Mouse (Mus musculus) liver, embryonic 16.5 days (tissue): Measurements from ENCODE around the gene Prim1. TPM values are rescaled to one million over a fixed set of nuclear protein-coding genes. Genes with fewer than 3 reads are reported as not detected.

Experiments
- ATAC-seq: fragments of 200-750 bp; cut with Nextera tagmentation; 2 replicates; pipeline ENCODE4 v1.8.0; 2017; ENCODE audit warnings: low read depth, mild to moderate bottlenecking, moderate number of reproducible peaks, moderate library complexity
- H3K27ac ChIP-seq: fragments of 300-500 bp; sonication (generic); 2 replicates; pipeline ENCODE4 v1.5.1; 2014; ENCODE audit warnings: mild to moderate bottlenecking, low read length
- H3K27me3 ChIP-seq: fragments of 300-500 bp; sonication (generic); 2 replicates; pipeline ENCODE4 v1.6.1; 2014; ENCODE audit warnings: low read depth, low read length, mixed read lengths; ENCODE audit not compliant: control insufficient read depth, insufficient read depth
- H3K36me3 ChIP-seq: fragments of 300-500 bp; sonication (generic); 2 replicates; pipeline ENCODE4 v1.6.1; 2014; ENCODE audit warnings: mild to moderate bottlenecking; ENCODE audit not compliant: control insufficient read depth, insufficient read depth
- H3K4me1 ChIP-seq: fragments of 300-500 bp; sonication (generic); 2 replicates; pipeline ENCODE4 v1.6.1; 2014; ENCODE audit warnings: low read depth, low read length, mixed read lengths; ENCODE audit not compliant: control insufficient read depth
- H3K4me2 ChIP-seq: fragments of 300-500 bp; sonication (generic); 2 replicates; pipeline ENCODE4 v1.6.1; 2014; ENCODE audit warnings: low read depth, low read length, mixed read lengths
- H3K4me3 ChIP-seq: fragments of 300-500 bp; sonication (generic); 2 replicates; pipeline ENCODE4 v1.5.1; 2014; ENCODE audit warnings: low read depth, mild to moderate bottlenecking, low read length
- H3K9ac ChIP-seq: fragments of 300-500 bp; sonication (generic); 2 replicates; pipeline ENCODE4 v1.6.1; 2014; ENCODE audit warnings: low read depth, low read length
- H3K9me3 ChIP-seq: fragments of 300-500 bp; sonication (generic); replicated peaks from 2 replicates; pipeline ENCODE4 v1.6.1; 2016; ENCODE audit warnings: low read length; ENCODE audit not compliant: control insufficient read depth
- WGBS: fragments of 180-500 bp; shearing (Covaris S2); extraction: QIAGEN DNeasy Blood & Tissue Kit; methylation state at CpG from one replicate; pipeline ENCODE4 v1.1.7; 2014; ENCODE audit not compliant: insufficient replicate concordance; 5-methylcytosine and 5-hydroxymethylcytosine counted together
- polyA plus RNA-seq: library from polyadenylated mRNA; unstranded; fragments of >200 nt; fragmentation: Nextera tagmentation; extraction: Ambion mirVana; gene quantifications from 2 replicates; pipeline ENCODE4 v1.2.1, GENCODE M21; 2015

The Prim1 gene
- polyA plus RNA-seq, 1 experiment from 2014 or later = 60.8 TPM

DNA sequence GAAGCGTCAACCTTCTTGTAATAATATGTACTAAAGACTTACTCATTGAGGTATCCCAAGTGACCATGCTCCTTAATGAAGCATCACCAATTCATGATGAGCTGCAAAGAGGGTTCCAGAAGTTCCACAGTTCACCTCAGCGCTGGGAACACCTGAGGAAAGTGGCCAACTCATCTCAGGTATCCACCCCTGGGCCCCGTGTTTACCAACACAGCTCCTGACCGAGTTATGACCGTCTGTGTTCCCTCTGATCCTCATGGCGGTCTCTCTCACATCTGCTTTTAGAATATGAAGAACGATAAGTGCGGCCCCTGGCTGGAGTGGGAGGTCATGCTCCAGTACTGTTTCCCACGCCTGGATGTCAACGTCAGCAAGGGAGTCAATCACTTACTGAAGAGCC, 8.5 kb downstream of the Prim1 start:
- Histone ChIP-seq H3K9ac (no peak overlapping the region), H3K36me3 (peaks cover 63% of the 10 kb centered on the region), H3K9me3 (no peaks in the 10 kb centered on the region), H3K4me2 (no peak overlapping the region), H3K27ac (no peak overlapping the region), H3K27me3 (no peaks in the 10 kb centered on the region), H3K4me3 (no peak overlapping the region), H3K4me1 (no peaks in the 10 kb centered on the region)
- no peak for ATAC-seq
- 92% methylated on average over 10 of the region's 10 CpGs for WGBS

GRCm38 (mm10) chr10:128029931-128030330, 15.0 kb downstream of the Prim1 start:
- peaks cover 43% of the 10 kb centered on the region for H3K36me3 ChIP-seq
- H3K4me2 ChIP-seq = no peak overlapping the region
- no peaks in the 10 kb centered on the region for H3K9me3 ChIP-seq
- no peak overlapping the region for H3K4me3 ChIP-seq
- H3K9ac ChIP-seq = no peak overlapping the region
- no peak for ATAC-seq
- H3K27me3 ChIP-seq = no peaks in the 10 kb centered on the region
- H3K27ac ChIP-seq = no peak overlapping the region
- 81% methylated on average over 7 of the region's 7 CpGs for WGBS
- peaks cover 5% of the 10 kb centered on the region for H3K4me1 ChIP-seq

DNA sequence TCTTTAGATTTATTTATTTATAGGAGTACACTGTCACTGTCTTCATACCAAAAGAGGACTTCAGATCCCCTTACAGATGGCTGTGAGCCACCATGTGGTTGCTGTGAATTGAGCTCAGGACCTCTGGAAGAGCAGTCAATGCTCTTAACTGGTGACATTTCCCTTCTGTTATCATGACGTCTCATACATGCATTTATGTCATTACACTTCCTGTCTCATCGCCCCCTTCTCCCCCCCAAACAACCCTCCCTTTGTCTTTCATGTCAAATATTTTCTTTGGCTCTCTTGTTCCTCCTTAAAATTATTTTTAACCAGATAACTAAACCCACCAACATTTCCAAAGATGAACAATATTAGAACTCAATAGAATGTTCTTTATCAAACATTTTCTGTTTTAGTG, 15.9 kb downstream of the Prim1 start:
- Histone ChIP-seq H3K4me2 (no peak overlapping the region), H3K4me1 (peaks cover 6% of the 10 kb centered on the region), H3K27me3 (no peaks in the 10 kb centered on the region), H3K36me3 (peaks cover 37% of the 10 kb centered on the region), H3K9ac (no peak overlapping the region), H3K9me3 (no peaks in the 10 kb centered on the region), H3K4me3 (no peak overlapping the region), H3K27ac (no peak overlapping the region)
- no peak for ATAC-seq
- WGBS = 21% methylated on average over 2 of the region's 2 CpGs

DNA sequence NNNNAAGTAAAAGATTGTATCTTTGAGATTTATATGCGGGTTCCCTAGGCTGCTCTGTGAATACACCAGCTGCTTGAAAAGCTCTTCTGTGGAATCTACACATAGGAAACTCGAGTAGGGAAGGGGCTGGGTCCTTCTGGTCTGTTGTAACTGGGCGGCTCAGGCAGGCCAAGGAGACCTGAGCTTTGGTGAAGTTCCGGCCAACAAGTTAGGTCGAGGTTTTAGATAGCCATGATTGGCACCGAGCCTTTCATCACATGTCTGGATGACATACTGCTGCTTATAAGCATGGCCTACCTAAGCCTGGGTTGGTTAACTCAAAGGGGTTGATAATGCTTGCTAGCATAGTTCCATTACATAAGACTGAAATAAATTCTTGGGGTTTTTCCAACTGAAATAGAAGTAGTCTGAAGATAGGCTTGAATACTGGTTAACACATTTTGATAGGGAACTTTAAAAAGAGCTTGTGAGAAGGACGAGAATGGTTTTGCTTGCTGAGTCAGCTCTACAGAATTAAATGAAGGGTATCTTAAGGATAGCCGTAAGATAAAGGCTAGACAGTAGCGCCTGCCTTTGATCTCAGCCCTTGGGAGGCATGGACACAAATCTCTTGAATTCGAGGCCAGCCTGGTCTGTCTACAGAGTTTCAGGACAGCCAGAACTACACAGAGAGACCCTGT, 21.9 kb downstream of the Prim1 start:
- Histone ChIP-seq H3K9ac (peak overlapping the region; percentile 95), H3K9me3 (no peaks in the 10 kb centered on the region), H3K36me3 (peaks cover 18% of the 10 kb centered on the region), H3K27me3 (no peaks in the 10 kb centered on the region), H3K4me2 (peak overlapping the region; percentile 73), H3K4me3 (peak overlapping the region; percentile 87), H3K27ac (peak overlapping the region; percentile 93), H3K4me1 (peaks cover 41% of the 10 kb centered on the region)
- 1% methylated on average over 10 of the region's 10 CpGs for WGBS
- peak; percentile 10; the same call in 1 of the 2 replicates for ATAC-seq

DNA sequence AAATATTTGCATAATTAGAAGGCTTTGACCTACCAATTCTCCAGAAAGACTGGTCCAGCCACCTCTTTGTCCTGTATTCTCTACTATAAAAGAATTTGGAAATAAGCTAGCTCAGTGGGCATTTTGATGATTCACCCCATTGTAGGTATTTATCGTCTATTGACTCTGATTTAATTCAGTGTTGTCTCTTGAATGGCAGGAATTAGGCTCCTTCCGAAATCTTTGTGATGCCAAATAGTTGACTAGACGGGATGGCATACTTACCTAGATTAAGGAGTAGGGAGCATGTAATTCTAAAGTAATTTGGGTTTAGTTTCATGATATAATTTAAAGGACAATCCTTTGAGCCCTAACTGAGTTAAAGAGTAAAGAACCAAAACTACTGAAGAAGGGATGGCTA, 23.0 kb downstream of the Prim1 start:
- Histone ChIP-seq H3K4me1 (peaks cover 41% of the 10 kb centered on the region), H3K27me3 (no peaks in the 10 kb centered on the region), H3K4me3 (peak overlapping the region; percentile 11; the same call in 1 of the 2 replicates), H3K4me2 (peak overlapping the region; percentile 44), H3K36me3 (peaks cover 18% of the 10 kb centered on the region), H3K27ac (peak overlapping the region; percentile 14; the same call in 1 of the 2 replicates), H3K9ac (no peak overlapping the region), H3K9me3 (no peaks in the 10 kb centered on the region)
- WGBS = 68% methylated on average over 3 of the region's 3 CpGs
- ATAC-seq = no peak

GRCm38 (mm10) chr10:128039167-128039566, 24.2 kb downstream of the Prim1 start:
- Histone ChIP-seq H3K9me3 (no peaks in the 10 kb centered on the region), H3K27me3 (no peaks in the 10 kb centered on the region), H3K36me3 (peaks cover 19% of the 10 kb centered on the region), H3K4me2 (peak overlapping the region; percentile 44), H3K4me3 (peak overlapping the region; percentile 19), H3K9ac (peak overlapping the region; percentile 36), H3K4me1 (peaks cover 44% of the 10 kb centered on the region), H3K27ac (peak overlapping the region; percentile 14)
- 17% methylated on average over 5 of the region's 5 CpGs for WGBS
- ATAC-seq = peak; percentile 48

DNA sequence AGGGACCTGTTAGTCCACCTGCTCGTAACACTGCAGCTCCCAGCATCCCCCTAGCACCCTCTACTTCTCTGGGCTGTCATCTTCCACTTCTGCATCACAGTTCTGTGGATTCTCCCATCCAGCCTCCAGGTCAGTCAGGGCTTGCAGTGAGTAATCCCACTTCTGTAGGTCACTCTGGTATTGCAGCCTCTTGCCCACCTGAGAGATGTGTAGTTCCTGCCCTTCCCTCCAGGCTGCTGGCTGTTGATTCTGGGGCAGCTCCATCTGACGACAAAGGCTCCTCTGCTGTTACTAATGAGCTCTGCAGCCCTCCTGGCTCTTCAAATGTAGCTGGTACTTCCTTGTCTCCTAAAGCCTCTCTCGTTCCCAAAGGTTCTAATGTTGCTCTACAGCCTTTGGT, 24.9 kb downstream of the Prim1 start:
- Histone ChIP-seq H3K4me3 (no peak overlapping the region), H3K27me3 (no peaks in the 10 kb centered on the region), H3K4me2 (peak overlapping the region; percentile 44; the same call in 1 of the 2 replicates), H3K27ac (no peak overlapping the region), H3K9me3 (no peaks in the 10 kb centered on the region), H3K4me1 (peaks cover 43% of the 10 kb centered on the region), H3K9ac (no peak overlapping the region), H3K36me3 (peaks cover 26% of the 10 kb centered on the region)
- WGBS = 70% methylated on average over 3 of the region's 3 CpGs
- no peak for ATAC-seq

GRCm38 (mm10) chr10:128040293-128040692, 25.3 kb downstream of the Prim1 start:
- no peaks in the 10 kb centered on the region for H3K27me3 ChIP-seq
- WGBS = 75% methylated on average over 5 of the region's 5 CpGs
- H3K27ac ChIP-seq = no peak overlapping the region
- H3K9me3 ChIP-seq = no peaks in the 10 kb centered on the region
- no peak overlapping the region for H3K4me2 ChIP-seq
- no peak overlapping the region for H3K9ac ChIP-seq
- peaks cover 42% of the 10 kb centered on the region for H3K4me1 ChIP-seq
- peaks cover 29% of the 10 kb centered on the region for H3K36me3 ChIP-seq
- ATAC-seq = no peak
- H3K4me3 ChIP-seq = no peak overlapping the region

DNA sequence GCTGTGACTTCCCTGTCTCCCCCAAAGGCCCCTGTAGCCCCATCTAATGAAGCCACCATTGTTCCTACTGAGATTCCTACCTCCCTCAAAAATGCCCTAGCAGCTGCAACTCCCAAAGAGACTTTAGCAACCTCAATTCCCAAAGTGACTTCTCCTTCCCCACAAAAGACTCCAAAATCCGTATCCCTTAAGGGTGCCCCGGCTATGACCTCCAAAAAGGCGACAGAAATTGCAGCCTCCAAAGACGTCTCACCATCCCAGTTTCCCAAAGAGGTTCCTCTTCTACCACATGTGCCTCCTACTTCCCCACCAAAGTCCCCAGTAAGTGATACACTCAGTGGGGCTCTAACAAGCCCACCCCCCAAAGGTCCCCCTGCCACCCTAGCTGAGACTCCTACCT, 26.7 kb downstream of the Prim1 start:
- H3K36me3 ChIP-seq = peaks cover 42% of the 10 kb centered on the region
- peaks cover 42% of the 10 kb centered on the region for H3K4me1 ChIP-seq
- H3K27ac ChIP-seq = no peak overlapping the region

More for the DNA sequence above, 26.7 kb downstream of the Prim1 start:
- H3K27me3 ChIP-seq = no peaks in the 10 kb centered on the region
- no peak for ATAC-seq
- no peak overlapping the region for H3K4me2 ChIP-seq
- H3K9me3 ChIP-seq = no peaks in the 10 kb centered on the region
- no peak overlapping the region for H3K9ac ChIP-seq
- WGBS = 80% methylated on average over 4 of the region's 4 CpGs
- H3K4me3 ChIP-seq = no peak overlapping the region
